Mouse (Mus musculus): ENCODE measurements around the gene Spata25. TPM values are rescaled to one million over a fixed set of nuclear protein-coding genes. Genes with fewer than 3 reads are reported as not detected.

Spata25 gene
- polyA plus RNA-seq, 1 experiment from 2014 or later = not detected

GRCm38 (mm10) chr2:164785481-164786387 lies 42.6 kb downstream of the Spata25 start, which contains the start of gene Snx21:
Gene Snx21, plus strand, starts transcription at chr2:164785823.
- peak; percentile 88 for DNase-seq (ENCODE audit: low spot score)
- WGBS = under 1% methylated on average over 84 of the region's 89 CpGs
- Histone ChIP-seq H3K27me3 (replicated peaks; ENCODE audit: control insufficient read depth, insufficient read depth, low read length) (peaks cover 3% of the 10 kb centered on the region; the same call in 1 of the 2 replicates), H3K9me3 (ENCODE audit: control insufficient read depth, low read length) (no peaks in the 10 kb centered on the region), H3K4me2 (peak within 1 kb of the TSS; percentile 91), H3K36me3 (ENCODE audit: control insufficient read depth, insufficient read depth, low read length) (no peaks in the 10 kb centered on the region), H3K4me3 (ENCODE audit: low read depth, low read length) (peak within 1 kb of the TSS; percentile 70), H3K9ac (ENCODE audit: low read depth, low read length) (peak within 1 kb of the TSS; percentile 66), H3K27ac (ENCODE audit: low read depth, low read length) (peak within 1 kb of the TSS; percentile 69), H3K4me1 (replicated peaks; ENCODE audit: control insufficient read depth, insufficient read depth, low read length) (0 out of 2 replicates have a peak, but pooled peaks cover 14% of the 10 kb centered on the region)
- peak; percentile 82 for ATAC-seq (replicated peaks; ENCODE audit: low FRiP score)

GRCm38 (mm10) chr2:164784869-164785420 lies 43.4 kb downstream of the Spata25 start:
- Histone ChIP-seq H3K4me1 (replicated peaks; ENCODE audit: control insufficient read depth, insufficient read depth, low read length) (0 out of 2 replicates have a peak, but pooled peaks cover 14% of the 10 kb centered on the region), H3K27ac (ENCODE audit: low read depth, low read length) (0 out of 2 replicates have a peak overlapping the region, but pooled peaks have one; percentile 69), H3K4me2 (peak overlapping the region; percentile 91), H3K36me3 (ENCODE audit: control insufficient read depth, insufficient read depth, low read length) (no peaks in the 10 kb centered on the region), H3K9me3 (ENCODE audit: control insufficient read depth, low read length) (no peaks in the 10 kb centered on the region), H3K9ac (ENCODE audit: low read depth, low read length) (peak overlapping the region; percentile 66), H3K4me3 (ENCODE audit: low read depth, low read length) (peak overlapping the region; percentile 70), H3K27me3 (replicated peaks; ENCODE audit: control insufficient read depth, insufficient read depth, low read length) (peaks cover 3% of the 10 kb centered on the region)
- DNase-seq (ENCODE audit: low spot score) (no peak), ATAC-seq (replicated peaks; ENCODE audit: low FRiP score) (no peak)
- 6% methylated on average over 7 of the region's 7 CpGs for WGBS

GRCm38 (mm10) chr2:164783926-164784581 lies 44.3 kb downstream of the Spata25 start:
- no peak overlapping the region for H3K9ac ChIP-seq (ENCODE audit: low read depth, low read length)
- no peaks in the 10 kb centered on the region for H3K9me3 ChIP-seq (ENCODE audit: control insufficient read depth, low read length)
- DNase-seq (ENCODE audit: low spot score) (no peak), ATAC-seq (replicated peaks; ENCODE audit: low FRiP score) (no peak)
- 0 out of 2 replicates have a peak, but pooled peaks cover 14% of the 10 kb centered on the region for H3K4me1 ChIP-seq (replicated peaks; ENCODE audit: control insufficient read depth, insufficient read depth, low read length)
- H3K27ac ChIP-seq (ENCODE audit: low read depth, low read length) = no peak overlapping the region
- H3K4me2 ChIP-seq = no peak overlapping the region; the same call in 1 of the 2 replicates
- H3K4me3 ChIP-seq (ENCODE audit: low read depth, low read length) = no peak overlapping the region
- peaks cover 3% of the 10 kb centered on the region for H3K27me3 ChIP-seq (replicated peaks; ENCODE audit: control insufficient read depth, insufficient read depth, low read length)
- no peaks in the 10 kb centered on the region for H3K36me3 ChIP-seq (ENCODE audit: control insufficient read depth, insufficient read depth, low read length)
- WGBS = 71% methylated on average over 7 of the region's 7 CpGs

GRCm38 (mm10) chr2:164781876-164782275 lies 46.5 kb downstream of the Spata25 start:
- ATAC-seq (replicated peaks; ENCODE audit: low FRiP score) = no peak
- peaks cover 20% of the 10 kb centered on the region for H3K27me3 ChIP-seq (replicated peaks; ENCODE audit: control insufficient read depth, insufficient read depth, low read length)

GRCm38 (mm10) chr2:164779481-164780086 lies 48.8 kb downstream of the Spata25 start, which contains the start of gene Tnnc2:
Gene Tnnc2, minus strand, starts transcription at chr2:164779967.
- Histone ChIP-seq H3K4me1 (replicated peaks; ENCODE audit: control insufficient read depth, insufficient read depth, low read length) (0 out of 2 replicates have a peak, but pooled peaks cover under 1% of the 10 kb centered on the region), H3K4me3 (ENCODE audit: low read depth, low read length) (no peak within 1 kb of the TSS), H3K27me3 (replicated peaks; ENCODE audit: control insufficient read depth, insufficient read depth, low read length) (peaks cover 24% of the 10 kb centered on the region), H3K27ac (ENCODE audit: low read depth, low read length) (no peak within 1 kb of the TSS), H3K9ac (ENCODE audit: low read depth, low read length) (no peak within 1 kb of the TSS), H3K9me3 (ENCODE audit: control insufficient read depth, low read length) (no peaks in the 10 kb centered on the region), H3K36me3 (ENCODE audit: control insufficient read depth, insufficient read depth, low read length) (no peaks in the 10 kb centered on the region), H3K4me2 (no peak within 1 kb of the TSS)
- no peak for ATAC-seq (replicated peaks; ENCODE audit: low FRiP score)
- WGBS = 69% methylated on average over 8 of the region's 8 CpGs
- no peak for DNase-seq (ENCODE audit: low spot score)

More at GRCm38 (mm10) chr2:164781876-164782275, 46.5 kb downstream of the Spata25 start:
- Histone ChIP-seq H3K36me3 (ENCODE audit: control insufficient read depth, insufficient read depth, low read length) (no peaks in the 10 kb centered on the region), H3K27ac (ENCODE audit: low read depth, low read length) (no peak overlapping the region), H3K9ac (ENCODE audit: low read depth, low read length) (no peak overlapping the region), H3K4me2 (no peak overlapping the region), H3K4me3 (ENCODE audit: low read depth, low read length) (no peak overlapping the region), H3K9me3 (ENCODE audit: control insufficient read depth, low read length) (no peaks in the 10 kb centered on the region), H3K4me1 (replicated peaks; ENCODE audit: control insufficient read depth, insufficient read depth, low read length) (0 out of 2 replicates have a peak, but pooled peaks cover 10% of the 10 kb centered on the region)
- no peak for DNase-seq (ENCODE audit: low spot score)
- 60% methylated on average over 4 of the region's 4 CpGs for WGBS

- Histone ChIP-seq H3K9ac (ENCODE audit: low read depth, low read length) (no peak overlapping the region), H3K27ac (ENCODE audit: low read depth, low read length) (no peak overlapping the region), H3K4me1 (replicated peaks; ENCODE audit: control insufficient read depth, insufficient read depth, low read length) (no peaks in the 10 kb centered on the region; the same call in 1 of the 2 replicates), H3K27me3 (replicated peaks; ENCODE audit: control insufficient read depth, insufficient read depth, low read length) (peaks cover 24% of the 10 kb centered on the region), H3K4me2 (no peak overlapping the region), H3K9me3 (ENCODE audit: control insufficient read depth, low read length) (no peaks in the 10 kb centered on the region), H3K4me3 (ENCODE audit: low read depth, low read length) (no peak overlapping the region), H3K36me3 (ENCODE audit: control insufficient read depth, insufficient read depth, low read length) (no peaks in the 10 kb centered on the region)
- WGBS = 72% methylated on average over 7 of the region's 7 CpGs
- ATAC-seq (replicated peaks; ENCODE audit: low FRiP score) = no peak
- no peak for DNase-seq (ENCODE audit: low spot score)
Observed at GRCm38 (mm10) chr2:164778809-164779208, 49.5 kb downstream of the Spata25 start.

GRCm38 (mm10) chr2:164778015-164778287 lies 50.4 kb downstream of the Spata25 start:
- H3K9me3 ChIP-seq (ENCODE audit: control insufficient read depth, low read length) = no peaks in the 10 kb centered on the region
- WGBS = 88% methylated on average over 11 of the region's 11 CpGs

More at GRCm38 (mm10) chr2:164778015-164778287, 50.4 kb downstream of the Spata25 start:
- ATAC-seq (replicated peaks; ENCODE audit: low FRiP score) (no peak), DNase-seq (ENCODE audit: low spot score) (no peak)
- Histone ChIP-seq H3K27me3 (replicated peaks; ENCODE audit: control insufficient read depth, insufficient read depth, low read length) (peaks cover 24% of the 10 kb centered on the region), H3K4me3 (ENCODE audit: low read depth, low read length) (no peak overlapping the region), H3K36me3 (ENCODE audit: control insufficient read depth, insufficient read depth, low read length) (0 out of 2 replicates have a peak, but pooled peaks cover 4% of the 10 kb centered on the region), H3K4me1 (replicated peaks; ENCODE audit: control insufficient read depth, insufficient read depth, low read length) (peaks cover 8% of the 10 kb centered on the region), H3K4me2 (no peak overlapping the region), H3K9ac (ENCODE audit: low read depth, low read length) (no peak overlapping the region), H3K27ac (ENCODE audit: low read depth, low read length) (no peak overlapping the region)

Measured in liver, embryonic 11.5 days (tissue).